Mouse (Mus musculus) MEL (cell line): ENCODE measurements around the gene Crtap.

ENCODE experiments used
- CTCF ChIP-seq, 3 experiments: IDR thresholded peaks in 2 of 3; conservative IDR thresholded peaks in 1 of 3; 2 replicates each; pipeline ENCODE4 v1.5.1; 2011 to 2012; ENCODE audit warnings: low read length in 3 of 3, low read depth in 2 of 3, mild to moderate bottlenecking in 2 of 3, improper control_type of control experiment in 1 of 3, inconsistent platforms in 1 of 3, mixed read lengths in 1 of 3, moderate library complexity in 1 of 3; ENCODE audit not compliant: control insufficient read depth in 1 of 3, insufficient read depth in 1 of 3, poor library complexity in 1 of 3, severe bottlenecking in 1 of 3
- HCFC1 ChIP-seq: IDR thresholded peaks from 2 replicates; pipeline ENCODE4 v1.6.1; 2012; ENCODE audit warnings: low read depth, mild to moderate bottlenecking, inconsistent platforms, low read length, improper control_type of control experiment, moderate library complexity
- POLR2A ChIP-seq, 2 experiments: IDR thresholded peaks; 2 replicates each; pipeline ENCODE4 v1.6.1; 2011 to 2012; ENCODE audit warnings: low read length in 2 of 2, mild to moderate bottlenecking in 2 of 2, control low read depth in 1 of 2, improper control_type of control experiment in 1 of 2, low read depth in 1 of 2, moderate library complexity in 1 of 2; ENCODE audit not compliant: control insufficient read depth in 1 of 2, insufficient read depth in 1 of 2, poor library complexity in 1 of 2

GRCm38 (mm10) chr9:114427425-114427824 lies 37.0 kb upstream of the Crtap start:
- TF ChIP-seq CTCF (IDR thresholded peaks at IDR 0.05 in 2 of 3, conservative IDR thresholded peaks at IDR 0.05 in 1 of 3; ENCODE audit: control insufficient read depth in 1 of 3, insufficient read depth in 1 of 3, low read depth in 2 of 3, low read length in 3 of 3, poor library complexity in 1 of 3, severe bottlenecking in 1 of 3) (no peak), HCFC1 (no peak), POLR2A (IDR thresholded peaks at IDR 0.05; ENCODE audit: control insufficient read depth in 1 of 2, insufficient read depth in 1 of 2, low read depth in 1 of 2, low read length in 2 of 2, poor library complexity in 1 of 2) (no peak)
